Mouse (Mus musculus) brain, embryonic 14.5 days (tissue): ENCODE results near the gene Vsx1.

Experiments
- CTCF ChIP-seq: fragments of 200-500 bp; IDR thresholded peaks from 2 replicates; pipeline ENCODE4 v1.5.1; 2012; ENCODE audit warnings: inconsistent platforms, mild to moderate bottlenecking, moderate library complexity, borderline replicate concordance; ENCODE audit not compliant: insufficient read depth, insufficient read length; ENCODE audit errors: extremely low read depth
- POLR2A ChIP-seq: fragments of 200-500 bp; IDR thresholded peaks from 2 replicates; pipeline ENCODE4 v1.6.1; 2012; ENCODE audit warnings: mild to moderate bottlenecking, inconsistent platforms, borderline replicate concordance; ENCODE audit not compliant: poor library complexity, insufficient read depth, insufficient read length, severe bottlenecking; ENCODE audit errors: extremely low read depth

GRCm38 (mm10) chr2:150673929-150674328 lies 15.2 kb downstream of the Vsx1 start:
- TF ChIP-seq CTCF (no peak), POLR2A (no peak)
